ENCODE assay signal across 1 mouse cellular context in genomic region chr6:118832616-118833015, GRCm38 (mm10).
TF ChIP-seq lines count a peak whose summit lies in the region.

No protein-coding gene starts in this region.

TF ChIP-seq in MEL, 35 proteins besides CTCF, POLR2A, EP300 and RAD21 (continued from another document):
- TF ChIP-seq NRF1 (IDR thresholded peaks at IDR 0.05; ENCODE audit: insufficient read depth, low read depth, low read length, poor library complexity, severe bottlenecking): no peak
